Comparison of ENCODE assay signal across 9 mouse cellular contexts in the genomic region with DNA sequence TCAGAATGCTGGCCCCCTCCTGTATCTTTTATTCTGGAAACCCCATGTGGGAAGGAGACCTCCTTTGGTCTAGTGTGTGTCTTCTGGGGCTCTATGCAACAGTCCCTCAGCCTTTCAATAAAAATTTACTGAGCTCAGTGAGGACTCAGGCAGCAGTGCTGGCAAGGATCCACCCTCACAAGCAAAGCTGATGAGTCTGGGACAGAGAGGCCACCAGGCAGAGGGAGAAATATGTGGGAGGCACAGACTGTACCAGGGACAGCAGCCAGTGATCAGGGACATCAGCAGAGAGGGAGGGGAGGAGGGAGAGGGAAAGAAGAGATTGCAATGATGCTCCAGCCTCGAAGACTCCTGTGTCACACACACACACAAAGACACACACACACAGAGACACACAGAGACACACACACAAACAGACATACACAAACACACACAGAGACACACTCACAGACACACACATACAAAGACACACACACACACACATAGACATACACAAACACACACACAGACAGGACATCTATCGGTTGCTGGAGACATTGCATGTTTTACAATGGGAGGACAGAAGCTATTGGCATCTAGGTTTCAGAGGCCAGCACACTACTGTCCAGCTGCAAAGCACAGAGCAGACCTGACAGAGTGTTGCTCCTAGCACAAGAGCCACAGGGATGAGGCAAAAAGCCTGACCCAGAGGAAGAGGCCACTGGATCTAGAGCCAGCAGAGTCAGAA. TPM values are rescaled to one million over a fixed set of nuclear protein-coding genes. Genes with fewer than 3 reads are reported as not detected.
A peak's percentile ranks its signal among the peaks of the same experiment; 100 is the strongest.
DNase-seq lines count a peak whose midpoint lies in the region; ATAC-seq and TF ChIP-seq lines count a peak whose summit lies in the region.
"Had no signal": no experiment of that assay in that cellular context is flagged by ENCODE, and none has a peak within 500 bp of the region (broad histone marks: within the 10 kb centered on the region; RNA-seq: fewer than 3 reads in every experiment).

No protein-coding gene starts in this region.

- H3K27me3 ChIP-seq in heart, embryonic 16.5 days (ENCODE audit: control insufficient read depth, insufficient read depth, low read length), result no peaks in the 10 kb centered on the region
- H3K27me3 ChIP-seq in thymus, adult 2 months (ENCODE audit: control insufficient read depth, insufficient read depth, low read length), result no peaks in the 10 kb centered on the region
- H3K27me3 ChIP-seq: neural tube, embryonic 12.5 days had no signal

- no peaks in the 10 kb centered on the region for H3K9me3 ChIP-seq in heart, embryonic 16.5 days (replicated peaks; ENCODE audit: control insufficient read depth, low read length)
- H3K9me3 ChIP-seq: neural tube, embryonic 12.5 days had no signal

- no peak overlapping the region for H3K27ac ChIP-seq in heart, embryonic 16.5 days (ENCODE audit: low read length)
- no peak overlapping the region for H3K27ac ChIP-seq in thymus, adult 2 months (ENCODE audit: control insufficient read depth, insufficient read depth, low read length)
- H3K27ac ChIP-seq: neural tube, embryonic 12.5 days had no signal

- no peak for TF ChIP-seq CTCF in thymus, adult 2 months (IDR thresholded peaks at IDR 0.05; ENCODE audit: borderline replicate concordance, control insufficient read depth, extremely low read depth, insufficient read depth, low read length, poor library complexity)

- peaks cover 5% of the 10 kb centered on the region for H3K4me1 ChIP-seq in heart, embryonic 16.5 days (ENCODE audit: control insufficient read depth, insufficient read depth, low read length)
- no peaks in the 10 kb centered on the region for H3K4me1 ChIP-seq in thymus, adult 2 months (replicated peaks; ENCODE audit: control insufficient read depth, insufficient read depth, low read length)

- 58% methylated on average over 2 of the region's 2 CpGs for WGBS in heart, embryonic 16.5 days
- WGBS in thymus, adult 2 months, result 86% methylated on average over 2 of the region's 2 CpGs

- H3K36me3 ChIP-seq in heart, embryonic 16.5 days (ENCODE audit: control insufficient read depth, insufficient read depth), result no peaks in the 10 kb centered on the region
- H3K36me3 ChIP-seq in thymus, adult 2 months (ENCODE audit: control insufficient read depth, insufficient read depth, low read length), result no peaks in the 10 kb centered on the region
- H3K36me3 ChIP-seq: neural tube, embryonic 12.5 days had no signal

- ATAC-seq in heart, embryonic 16.5 days (replicated peaks; ENCODE audit: extremely low read depth, insufficient read depth, low FRiP score), result 0 out of 2 replicates have a peak, but pooled peaks have one; percentile 33

- H3K4me3 ChIP-seq in heart, embryonic 16.5 days (ENCODE audit: low read length), result no peak overlapping the region
- H3K4me3 ChIP-seq in thymus, adult 2 months (ENCODE audit: control insufficient read depth, insufficient read depth, low read length), result no peak overlapping the region
- H3K4me3 ChIP-seq: neural tube, embryonic 12.5 days had no signal

- no peak for TF ChIP-seq POLR2A in thymus, adult 2 months (IDR thresholded peaks at IDR 0.05; ENCODE audit: control insufficient read depth, extremely low read depth, insufficient read depth, low read length, poor library complexity)

- no peak for DNase-seq in heart, adult 9 months (ENCODE audit: low spot score in 2 of 2)
- peak; percentile 63 for DNase-seq in adipocyte (ENCODE audit: low spot score)
- DNase-seq in frontal cortex, adult 2 months (ENCODE audit: extremely low spot score in 1 of 2, low spot score in 1 of 2), result peak; percentile 73 to 81
- peak; percentile 76 to 83 for DNase-seq in left cerebral cortex, adult 9 months (ENCODE audit: low spot score in 2 of 2)
- DNase-seq in testis, postnatal 10 days (ENCODE audit: low spot score), result peak; percentile 78
- no peak for DNase-seq in natural killer cell, adult 2 months (ENCODE audit: low spot score in 2 of 2)
- DNase-seq in thymus, adult 2 months, result no peak

- H3K4me2 ChIP-seq in heart, embryonic 16.5 days (ENCODE audit: low read depth, low read length), result no peak overlapping the region
- H3K4me2 ChIP-seq: neural tube, embryonic 12.5 days had no signal

- no peak overlapping the region for H3K9ac ChIP-seq in heart, embryonic 16.5 days (ENCODE audit: low read length)
- H3K9ac ChIP-seq: neural tube, embryonic 12.5 days had no signal

RNA-seq across cellular contexts. Expression of a gene that starts 27.6 kb away (rescaled TPM):
- polyA plus RNA-seq in heart, embryonic 16.5 days (2015; fragmentation: Nextera tagmentation; extraction: Ambion mirVana), result 0.49 and 0.76 TPM in 2 replicates
- polyA plus RNA-seq in frontal cortex, adult 2 months (2012; rRNA removed), result 12.9 and 14.4 TPM in 2 replicates
- 0.75 and 1.0 TPM in 2 replicates for polyA plus RNA-seq in thymus, adult 2 months (2012; rRNA removed)

Comparison
In these comparisons a context has a peak if more than half of its experiments do, and no peak if none do; other contexts are left out.
1. DNase-seq: peak in adipocyte (single experiment), frontal cortex, adult 2 months (2 of 2), left cerebral cortex, adult 9 months (2 of 2) and testis, postnatal 10 days (single experiment); none in heart, adult 9 months (0 of 2), natural killer cell, adult 2 months (0 of 2) and thymus, adult 2 months (single experiment).